Mouse (Mus musculus) brain, embryonic 14.5 days (tissue): Measurements from ENCODE around the gene Slc2a2.

Source experiments
- CTCF ChIP-seq: fragments of 200-500 bp; IDR thresholded peaks from 2 replicates; pipeline ENCODE4 v1.5.1; 2012; ENCODE audit warnings: inconsistent platforms, mild to moderate bottlenecking, moderate library complexity, borderline replicate concordance; ENCODE audit not compliant: insufficient read depth, insufficient read length; ENCODE audit errors: extremely low read depth
- POLR2A ChIP-seq: fragments of 200-500 bp; IDR thresholded peaks from 2 replicates; pipeline ENCODE4 v1.6.1; 2012; ENCODE audit warnings: mild to moderate bottlenecking, inconsistent platforms, borderline replicate concordance; ENCODE audit not compliant: poor library complexity, insufficient read depth, insufficient read length, severe bottlenecking; ENCODE audit errors: extremely low read depth

GRCm38 (mm10) chr3:28768222-28768621 lies 70.5 kb downstream of the Slc2a2 start:
- TF ChIP-seq CTCF (no peak), POLR2A (no peak)
